Mouse (Mus musculus) neural tube, embryonic 11.5 days (tissue): ENCODE data around the gene Mynn. TPM values are rescaled to one million over a fixed set of nuclear protein-coding genes. Genes with fewer than 3 reads are reported as not detected.
A peak's percentile ranks its signal among the peaks of the same experiment; 100 is the strongest.
"Not testable (repeated sequence)": the region's sequence is repeated elsewhere in the genome, so short reads cannot be mapped to it uniquely, and the experiment has no call there.

ENCODE experiments used
- ATAC-seq: fragments of 200-750 bp; cut with Nextera tagmentation; 2 replicates; pipeline ENCODE4 v1.8.0; 2017; ENCODE audit warnings: moderate number of reproducible peaks, mild to moderate bottlenecking, moderate TSS enrichment, moderate library complexity; ENCODE audit not compliant: insufficient read depth, low FRiP score, low TSS enrichment
- DNase-seq: peaks from one replicate; pipeline ENCODE4 v3.0.0-alpha.2; 2015; ENCODE audit warnings: low spot score
- H3K27ac ChIP-seq: fragments of 300-500 bp; sonication (generic); 2 replicates; pipeline ENCODE4 v1.5.1; 2014; ENCODE audit warnings: low read depth, mild to moderate bottlenecking, low read length
- H3K27me3 ChIP-seq: fragments of 300-500 bp; sonication (generic); 2 replicates; pipeline ENCODE4 v1.6.1; 2014; ENCODE audit warnings: mild to moderate bottlenecking, low read length, mixed read lengths; ENCODE audit not compliant: control insufficient read depth, insufficient read depth
- H3K36me3 ChIP-seq: fragments of 300-500 bp; sonication (generic); 2 replicates; pipeline ENCODE4 v1.6.1; 2014; ENCODE audit warnings: mild to moderate bottlenecking, low read length, moderate library complexity, mixed read lengths; ENCODE audit not compliant: control insufficient read depth, insufficient read depth
- H3K4me1 ChIP-seq: fragments of 300-500 bp; sonication (generic); 2 replicates; pipeline ENCODE4 v1.6.1; 2014; ENCODE audit warnings: low read length, mixed read lengths; ENCODE audit not compliant: control insufficient read depth, insufficient read depth
- H3K4me2 ChIP-seq: fragments of 300-500 bp; sonication (generic); 2 replicates; pipeline ENCODE4 v1.6.1; 2014; ENCODE audit warnings: low read depth, mild to moderate bottlenecking, moderate library complexity
- H3K4me3 ChIP-seq: fragments of 300-500 bp; sonication (generic); 2 replicates; pipeline ENCODE4 v1.5.1; 2014; ENCODE audit warnings: low read depth, low read length
- H3K9ac ChIP-seq: fragments of 300-500 bp; sonication (generic); 2 replicates; pipeline ENCODE4 v1.6.1; 2014; ENCODE audit warnings: mild to moderate bottlenecking, low read length
- H3K9me3 ChIP-seq: fragments of 300-500 bp; sonication (generic); 2 replicates; pipeline ENCODE4 v1.6.1; 2016; ENCODE audit warnings: low read length; ENCODE audit not compliant: control insufficient read depth
- WGBS: fragments of 180-500 bp; shearing (Covaris S2); extraction: QIAGEN DNeasy Blood & Tissue Kit; methylation state at CpG from one replicate; pipeline ENCODE4 v1.1.7; 2014; 5-methylcytosine and 5-hydroxymethylcytosine counted together
- polyA plus RNA-seq: library from polyadenylated mRNA; unstranded; fragments of >200 nt; fragmentation: Nextera tagmentation; extraction: Ambion mirVana; gene quantifications from 2 replicates; pipeline ENCODE4 v1.2.1, GENCODE M21; 2014

The Mynn gene
- 41.9 and 44.6 TPM in 2 replicates for polyA plus RNA-seq

GRCm38 (mm10) chr3:30602065-30602739 lies at the start of gene Mynn:
Gene Mynn (plus strand): TSS chr3:30602065.
- peak within 1 kb of the TSS; percentile 95 for H3K27ac ChIP-seq
- peak; percentile 93 for ATAC-seq
- under 1% methylated on average over 40 of the region's 40 CpGs for WGBS
- DNase-seq, result peak; percentile 98
- H3K9ac ChIP-seq, result peak within 1 kb of the TSS; percentile 76
- no peaks in the 10 kb centered on the region for H3K27me3 ChIP-seq
- H3K9me3 ChIP-seq, result no peaks in the 10 kb centered on the region
- peaks cover 6% of the 10 kb centered on the region; the same call in 1 of the 2 replicates for H3K4me1 ChIP-seq
- H3K36me3 ChIP-seq, result no peaks in the 10 kb centered on the region
- peak within 1 kb of the TSS; percentile 69 for H3K4me2 ChIP-seq
- peak within 1 kb of the TSS; percentile 88 for H3K4me3 ChIP-seq

- no peak overlapping the region for H3K4me3 ChIP-seq
- DNase-seq (no peak), ATAC-seq (no peak)
- H3K4me2 ChIP-seq, result no peak overlapping the region
- H3K9ac ChIP-seq, result no peak overlapping the region
- H3K27me3 ChIP-seq, result no peaks in the 10 kb centered on the region
- no peaks in the 10 kb centered on the region for H3K4me1 ChIP-seq
- H3K27ac ChIP-seq, result no peak overlapping the region
- H3K36me3 ChIP-seq, result no peaks in the 10 kb centered on the region
- H3K9me3 ChIP-seq, result no peaks in the 10 kb centered on the region
- 79% methylated on average over 6 of the region's 6 CpGs for WGBS
Measured at GRCm38 (mm10) chr3:30553741-30554140, 48.1 kb upstream of the Mynn start.

GRCm38 (mm10) chr3:30560677-30561314 lies 41.1 kb upstream of the Mynn start:
- Histone ChIP-seq H3K4me1 (no peaks in the 10 kb centered on the region), H3K27ac (no peak overlapping the region), H3K4me2 (no peak overlapping the region), H3K36me3 (no peaks in the 10 kb centered on the region), H3K9ac (no peak overlapping the region), H3K4me3 (no peak overlapping the region), H3K9me3 (no peaks in the 10 kb centered on the region), H3K27me3 (no peaks in the 10 kb centered on the region)
- no peak for ATAC-seq
- DNase-seq, result no peak
- 53% methylated on average over 6 of the region's 6 CpGs for WGBS

DNA sequence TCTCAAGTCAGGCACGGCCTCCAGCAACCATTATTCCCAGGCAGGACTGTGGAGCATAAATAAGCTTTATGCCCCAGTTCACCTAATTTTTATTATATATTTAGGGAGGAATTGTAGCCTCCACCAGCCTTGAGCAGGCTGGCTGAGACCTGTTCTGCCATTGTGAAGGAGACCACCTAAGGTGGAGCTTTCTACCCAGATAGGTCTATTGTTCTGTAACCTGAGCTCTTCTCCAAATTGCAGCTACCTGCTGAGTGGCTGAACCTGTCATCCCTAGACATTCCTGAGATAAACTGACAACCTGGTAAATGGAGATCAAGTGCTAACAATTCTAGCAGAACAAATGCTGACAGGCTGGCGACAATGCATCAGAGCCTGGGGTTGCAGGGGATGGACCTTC lies 35.5 kb upstream of the Mynn start:
- not testable (repeated sequence) for H3K27ac ChIP-seq, H3K4me3 ChIP-seq, H3K36me3 ChIP-seq, H3K9me3 ChIP-seq, H3K4me2 ChIP-seq, H3K9ac ChIP-seq, H3K4me1 ChIP-seq, H3K27me3 ChIP-seq, DNase-seq, ATAC-seq
- 57% methylated on average over 1 of the region's 2 CpGs for WGBS

DNA sequence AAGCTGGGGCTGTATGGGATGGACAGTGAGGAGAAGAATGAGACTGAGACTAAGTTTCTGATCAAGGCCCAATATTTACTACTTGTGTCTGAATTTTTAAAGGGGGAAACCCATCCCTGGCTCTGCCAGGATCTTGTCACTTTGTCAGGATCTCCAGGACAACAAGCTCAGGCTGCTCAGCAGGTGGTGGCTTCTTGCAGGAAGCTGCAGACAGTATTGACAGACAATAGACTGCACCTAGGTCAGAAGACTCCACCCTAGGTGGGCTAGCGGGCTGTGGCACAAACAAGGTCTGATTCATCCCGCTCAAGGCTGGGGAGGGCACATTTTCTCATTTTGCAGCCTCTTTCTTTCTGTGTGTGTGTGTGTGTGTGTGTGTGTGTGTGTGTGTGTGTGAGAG lies 28.3 kb upstream of the Mynn start:
- WGBS, result 19% methylated on average over 2 of the region's 2 CpGs
- H3K9me3 ChIP-seq, result no peaks in the 10 kb centered on the region
- H3K9ac ChIP-seq, result no peak overlapping the region
- no peak overlapping the region for H3K4me2 ChIP-seq
- H3K4me3 ChIP-seq, result no peak overlapping the region
- no peaks in the 10 kb centered on the region for H3K36me3 ChIP-seq
- no peak for ATAC-seq
- H3K27me3 ChIP-seq, result no peaks in the 10 kb centered on the region
- H3K4me1 ChIP-seq, result no peaks in the 10 kb centered on the region
- no peak overlapping the region for H3K27ac ChIP-seq
- no peak for DNase-seq

DNA sequence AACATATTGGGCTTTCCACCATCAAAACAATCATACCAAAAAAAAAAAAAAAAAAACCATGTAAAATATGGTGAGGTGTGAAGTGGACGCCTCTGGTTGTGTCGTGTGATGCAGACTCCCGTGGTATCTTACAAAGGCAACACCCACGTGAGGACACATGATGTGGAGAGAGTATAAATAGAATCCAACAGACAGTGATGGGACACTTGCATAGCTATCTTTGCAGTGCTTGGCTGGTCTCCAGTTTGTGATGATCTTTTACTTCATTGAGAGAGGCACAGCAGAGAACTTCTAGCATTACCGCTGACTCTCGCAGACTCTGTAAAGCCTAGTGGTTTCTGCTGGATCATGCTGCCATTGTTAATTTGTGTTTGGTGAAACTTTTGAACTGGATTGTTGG lies 13.0 kb upstream of the Mynn start:
- ATAC-seq, result no peak
- no peak overlapping the region for H3K9ac ChIP-seq

GRCm38 (mm10) chr3:30592418-30592853 lies 9.4 kb upstream of the Mynn start:
- Histone ChIP-seq H3K27me3 (no peaks in the 10 kb centered on the region), H3K4me3 (no peak overlapping the region), H3K9me3 (no peaks in the 10 kb centered on the region), H3K4me1 (no peaks in the 10 kb centered on the region), H3K36me3 (no peaks in the 10 kb centered on the region), H3K27ac (no peak overlapping the region), H3K9ac (no peak overlapping the region), H3K4me2 (no peak overlapping the region)
- ATAC-seq (peak; percentile 29; the same call in 1 of the 2 replicates), DNase-seq (peak; percentile 38)
- WGBS, result 1% methylated on average over 2 of the region's 2 CpGs

More for the DNA sequence above, 13.0 kb upstream of the Mynn start:
- Histone ChIP-seq H3K4me3 (no peak overlapping the region), H3K4me2 (no peak overlapping the region), H3K4me1 (no peaks in the 10 kb centered on the region), H3K27ac (no peak overlapping the region), H3K36me3 (no peaks in the 10 kb centered on the region), H3K9me3 (no peaks in the 10 kb centered on the region), H3K27me3 (no peaks in the 10 kb centered on the region)
- no peak for DNase-seq
- WGBS, result 87% methylated on average over 6 of the region's 6 CpGs

DNA sequence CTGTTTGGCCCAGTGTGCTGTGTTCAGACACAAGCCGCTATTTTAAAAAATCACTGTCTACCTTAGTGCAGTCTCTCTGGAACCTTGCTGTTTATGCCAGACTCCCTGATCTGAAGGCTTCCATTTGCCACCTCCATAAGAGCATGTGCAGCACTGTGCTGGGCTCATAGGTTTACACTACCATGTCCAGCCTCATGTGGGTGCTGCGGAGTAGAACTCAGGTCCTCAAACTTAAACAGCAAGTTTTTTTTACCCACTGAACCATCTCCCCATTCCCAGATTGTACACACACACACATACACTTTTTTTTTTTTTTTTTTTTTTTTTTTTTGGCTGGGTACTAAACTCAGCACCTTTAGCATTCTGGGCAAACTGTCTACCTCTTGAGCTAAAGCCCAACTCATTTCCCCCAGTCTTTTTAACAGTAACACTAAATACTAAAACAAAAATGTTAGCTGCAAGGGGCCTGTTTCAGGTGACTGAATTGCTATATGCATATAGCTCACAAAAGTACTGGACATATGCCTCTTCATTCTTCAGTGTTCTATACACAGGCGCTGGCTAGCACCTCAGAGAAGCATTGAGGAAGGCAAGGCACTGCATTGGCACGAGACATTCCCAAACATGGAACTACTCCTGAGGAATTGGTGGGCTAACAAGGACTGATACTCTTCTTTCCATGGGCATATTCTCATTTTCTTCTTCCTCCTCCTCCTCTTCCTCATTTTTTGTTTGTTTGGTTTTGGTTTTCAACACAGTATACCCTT lies 8.0 kb upstream of the Mynn start:
- Histone ChIP-seq H3K36me3 (no peaks in the 10 kb centered on the region), H3K9ac (no peak overlapping the region), H3K4me2 (no peak overlapping the region), H3K4me3 (no peak overlapping the region), H3K27me3 (no peaks in the 10 kb centered on the region), H3K27ac (no peak overlapping the region), H3K9me3 (no peaks in the 10 kb centered on the region), H3K4me1 (no peaks in the 10 kb centered on the region)
- DNase-seq, result peak; percentile 22
- WGBS, result 77% methylated on average over 4 of the region's 4 CpGs
- no peak for ATAC-seq
